Mouse (Mus musculus): ENCODE measurements around the gene Chd8.

Chd8 gene

GRCm38 (mm10) chr14:52198141-52198540, 59.4 kb downstream of the Chd8 start:
- no peak for DNase-seq (ENCODE audit: low spot score)

GRCm38 (mm10) chr14:52197156-52197878, 60.3 kb downstream of the Chd8 start, which contains the start of gene Supt16:
Supt16 (minus strand) TSS chr14:52197416.
- peak; percentile 88 for DNase-seq (ENCODE audit: low spot score)

DNA sequence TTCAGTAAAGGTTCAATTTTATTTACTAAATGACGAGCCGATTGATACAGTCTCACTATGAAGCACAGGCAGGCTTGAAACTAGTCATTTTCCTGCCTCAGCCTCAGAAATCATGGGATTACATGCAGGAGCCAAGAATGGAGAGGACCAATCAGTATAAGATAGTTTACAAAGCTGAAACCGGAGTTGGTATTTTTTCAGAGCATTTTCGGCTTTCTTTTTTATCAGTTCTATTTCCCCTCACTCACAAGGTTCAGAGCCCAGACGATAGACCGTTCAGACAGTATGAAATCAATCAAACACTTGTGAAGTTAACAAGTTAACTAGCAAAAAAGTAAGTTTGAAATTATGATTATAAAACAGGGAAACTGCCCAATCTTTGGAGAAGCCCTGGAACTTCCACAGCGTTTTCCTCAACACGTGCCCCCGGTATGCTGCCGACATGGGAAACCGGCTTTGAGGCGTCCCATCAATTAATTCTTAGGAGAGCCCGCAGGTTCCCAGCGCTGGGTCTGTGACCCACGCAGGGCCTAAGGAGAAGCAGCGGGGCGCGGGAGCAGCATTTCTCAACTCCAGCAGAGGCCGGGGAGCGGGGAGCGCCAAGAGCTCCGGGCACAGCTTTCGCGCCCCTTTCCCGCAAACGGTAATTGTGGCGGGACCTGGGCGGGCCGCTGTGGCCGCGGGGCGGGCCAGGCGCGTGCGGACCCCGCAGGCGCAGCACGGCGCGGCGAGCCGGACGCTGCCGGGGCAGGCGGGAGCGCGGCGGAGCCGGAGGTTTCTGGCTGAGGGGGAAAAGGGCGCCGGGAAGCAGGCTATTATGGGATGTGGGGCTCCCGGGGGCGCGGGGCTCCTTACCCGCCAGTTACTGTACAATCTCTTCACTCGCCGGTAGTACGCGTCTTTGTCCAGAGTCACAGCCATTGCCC, 61.1 kb downstream of the Chd8 start:
- DNase-seq (ENCODE audit: low spot score): no peak

DNA sequence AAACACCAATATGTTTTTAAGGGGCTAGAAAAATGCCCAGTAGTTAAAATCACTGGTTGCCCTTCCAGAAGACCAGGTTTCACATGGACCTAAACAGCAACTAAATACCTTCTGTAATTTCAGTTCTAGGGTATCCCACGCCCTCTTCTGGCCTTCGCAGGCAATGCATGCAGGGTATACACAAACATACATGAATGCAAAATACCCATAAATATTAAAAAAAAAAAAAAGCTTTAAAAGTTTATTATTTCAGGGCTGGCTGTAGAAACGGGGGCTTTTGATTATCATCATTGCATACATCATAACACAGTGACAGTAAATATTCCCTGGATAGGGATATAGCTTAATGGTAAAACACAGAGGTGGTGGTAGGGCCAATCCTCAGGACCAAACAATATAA, 61.9 kb downstream of the Chd8 start:
- DNase-seq (ENCODE audit: low spot score): no peak

DNA sequence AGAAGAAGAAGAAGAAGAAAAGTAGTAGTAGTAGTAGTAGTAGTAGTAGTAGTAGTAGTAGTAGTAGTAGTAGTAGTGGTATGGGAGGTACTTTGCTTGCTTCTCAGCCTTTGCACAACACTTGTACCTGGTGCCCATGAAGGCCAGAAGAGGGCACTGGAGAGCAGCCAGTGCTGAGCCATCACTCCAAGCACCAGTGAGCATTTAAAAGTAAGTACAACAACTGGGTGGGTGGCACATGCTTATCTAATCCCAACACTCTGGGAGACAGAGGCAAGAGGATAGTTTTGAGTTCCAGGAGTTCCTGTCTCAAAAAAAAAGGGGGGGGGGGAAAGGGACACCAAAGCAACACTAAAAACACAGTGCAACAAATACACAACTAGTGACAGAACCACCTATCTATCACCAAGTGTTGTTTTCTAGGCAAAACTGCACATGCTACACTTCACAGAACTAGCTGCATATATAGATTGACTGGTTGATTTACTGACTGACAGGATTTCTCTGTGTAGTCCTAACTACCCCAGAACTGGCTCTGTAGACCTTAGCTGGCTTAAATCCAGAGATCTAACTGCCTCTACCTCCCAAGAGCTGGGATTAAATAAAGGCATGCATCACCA, 66.7 kb downstream of the Chd8 start:
- DNase-seq (ENCODE audit: low spot score): no peak

DNA sequence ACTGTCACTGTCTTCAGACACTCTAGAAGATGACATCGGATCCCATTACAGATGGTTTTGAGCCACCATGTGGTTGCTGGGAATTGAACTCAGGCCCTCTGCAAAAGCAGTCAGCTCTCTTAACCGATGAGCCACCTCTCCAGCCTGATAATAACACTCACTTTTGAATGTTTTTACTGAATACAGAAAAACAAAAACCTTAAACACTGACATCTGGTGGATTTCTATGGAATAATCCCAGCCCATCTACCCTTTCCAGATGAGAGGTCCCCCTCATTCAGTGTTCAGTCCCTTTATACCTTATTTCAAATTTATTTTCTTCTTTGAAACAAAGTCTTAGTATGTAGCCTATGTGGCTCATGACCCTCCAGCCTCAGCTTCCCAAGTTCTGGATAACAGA, 68.1 kb downstream of the Chd8 start:
- DNase-seq (ENCODE audit: low spot score): no peak

DNA sequence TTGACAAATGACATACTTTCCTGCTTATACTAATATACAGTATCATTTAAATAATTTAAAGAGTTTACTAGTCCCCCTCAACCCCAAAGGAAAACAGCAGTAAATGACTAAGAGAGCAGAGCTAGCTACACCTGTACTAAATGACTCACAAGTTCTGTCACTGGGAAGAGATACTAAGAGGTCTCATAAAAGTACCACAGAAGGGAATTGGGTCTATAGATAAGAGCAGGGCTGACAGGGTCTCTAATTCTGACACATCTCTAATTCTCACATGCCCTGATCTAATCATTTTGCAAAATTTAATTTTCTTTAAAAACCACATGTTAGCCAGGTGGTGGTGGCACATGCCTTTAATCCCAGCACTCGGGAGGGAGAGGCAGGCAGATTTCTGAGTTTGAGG, 68.8 kb downstream of the Chd8 start:
- DNase-seq (ENCODE audit: low spot score): no peak

- no peak for DNase-seq (ENCODE audit: low spot score)
Measured at GRCm38 (mm10) chr14:52166571-52166970, 91.0 kb downstream of the Chd8 start.

GRCm38 (mm10) chr14:52160911-52161310, 96.7 kb downstream of the Chd8 start:
- DNase-seq (ENCODE audit: low spot score): no peak

DNA sequence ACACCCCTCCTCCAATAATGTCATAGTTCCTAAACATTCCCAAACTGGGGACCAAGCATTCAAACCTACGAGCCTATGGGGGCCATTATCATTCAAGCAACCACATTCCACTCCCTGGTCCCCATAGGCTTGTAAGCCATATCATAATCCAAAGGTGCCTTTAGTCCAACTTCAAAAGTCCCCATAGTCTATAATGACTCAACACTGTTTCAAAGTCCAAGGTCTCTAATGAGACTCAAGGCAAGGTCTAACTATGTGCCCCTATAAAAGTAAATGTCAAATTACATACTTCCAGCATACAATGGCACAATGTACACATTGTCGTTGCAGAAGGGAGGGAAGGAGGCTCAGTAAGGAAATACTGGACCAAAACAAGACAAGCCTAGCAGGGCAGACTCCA, 102.6 kb downstream of the Chd8 start:
- DNase-seq (ENCODE audit: low spot score): no peak

- no peak for DNase-seq (ENCODE audit: low spot score)
Measured at GRCm38 (mm10) chr14:52152613-52153012, 105.0 kb downstream of the Chd8 start.

DNA sequence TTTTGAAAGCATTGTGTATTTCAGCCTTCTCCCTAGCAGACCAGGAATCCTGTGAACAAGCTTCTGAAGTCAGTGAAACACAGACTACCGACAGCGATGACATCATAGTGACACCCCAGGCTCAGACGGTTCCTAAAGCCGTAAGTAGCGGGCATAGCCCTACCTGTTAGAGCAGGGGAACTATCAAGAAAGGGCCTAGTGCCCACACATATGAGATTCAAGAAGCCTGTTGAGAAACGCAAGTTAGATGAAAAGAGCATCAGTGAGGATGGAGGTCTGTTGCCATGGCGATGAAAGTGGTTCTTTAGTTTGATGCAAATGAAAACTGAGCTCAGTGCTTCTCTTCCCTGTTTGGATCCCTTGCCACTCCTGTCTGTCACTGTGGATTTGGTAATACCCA, 105.4 kb downstream of the Chd8 start:
- no peak for DNase-seq (ENCODE audit: low spot score)

GRCm38 (mm10) chr14:52149888-52150287, 107.7 kb downstream of the Chd8 start:
- no peak for DNase-seq (ENCODE audit: low spot score)

Data from testis, postnatal 14 days (tissue).